ENCODE assay signal across 7 mouse cellular contexts in the genomic region with DNA sequence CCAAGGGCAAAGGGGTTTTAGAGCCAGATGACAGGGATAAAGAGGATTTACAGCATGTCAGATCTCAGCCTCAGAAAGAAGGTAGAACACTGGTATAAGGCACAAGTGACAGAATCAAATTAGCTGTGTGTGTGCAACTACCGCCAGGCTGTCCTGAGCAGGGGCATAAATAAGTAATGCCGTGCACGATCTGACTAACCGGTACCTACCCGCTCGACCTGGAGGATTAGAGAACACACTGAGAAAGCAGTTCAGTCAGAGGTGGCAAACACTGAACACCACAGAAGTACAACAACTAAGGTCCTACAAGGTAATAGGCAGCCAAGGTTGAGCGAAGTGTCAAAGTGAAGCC. TPM values are rescaled to one million over a fixed set of nuclear protein-coding genes. Genes with fewer than 3 reads are reported as not detected.
DNase-seq lines count a peak whose midpoint lies in the region; ATAC-seq and TF ChIP-seq lines count a peak whose summit lies in the region.

No protein-coding gene starts in this region.

- no peak for TF ChIP-seq CTCF in lung, adult 2 months (IDR thresholded peaks at IDR 0.05; ENCODE audit: insufficient read depth, low read length)

- ATAC-seq in forebrain, embryonic 15.5 days (replicated peaks), result no peak; the same call in 1 of the 2 replicates
- no peak; the same call in 1 of the 2 replicates for ATAC-seq in liver, embryonic 11.5 days (replicated peaks; ENCODE audit: low FRiP score)
- no peak for ATAC-seq in stomach, embryonic 14.5 days (ENCODE audit: insufficient number of reproducible peaks, insufficient read depth, low FRiP score, low read depth)

- H3K9ac ChIP-seq in forebrain, embryonic 15.5 days (replicated peaks), result peak overlapping the region; percentile 37
- H3K9ac ChIP-seq in liver, embryonic 11.5 days (ENCODE audit: low read depth, low read length), result no peak overlapping the region
- H3K9ac ChIP-seq in stomach, embryonic 14.5 days (replicated peaks; ENCODE audit: low read depth, low read length), result no peak overlapping the region

- H3K9me3 ChIP-seq in forebrain, embryonic 15.5 days, result no peaks in the 10 kb centered on the region
- no peaks in the 10 kb centered on the region for H3K9me3 ChIP-seq in liver, embryonic 11.5 days (ENCODE audit: control insufficient read depth, low read length)
- no peaks in the 10 kb centered on the region for H3K9me3 ChIP-seq in stomach, embryonic 14.5 days (ENCODE audit: control insufficient read depth, low read depth, low read length)

- peaks cover 12% of the 10 kb centered on the region for H3K4me1 ChIP-seq in lung, adult 2 months (ENCODE audit: control insufficient read depth, insufficient read depth, low read length)
- H3K4me1 ChIP-seq in forebrain, embryonic 15.5 days, result peaks cover 15% of the 10 kb centered on the region
- peaks cover 6% of the 10 kb centered on the region; the same call in 1 of the 2 replicates for H3K4me1 ChIP-seq in liver, embryonic 11.5 days (replicated peaks; ENCODE audit: control insufficient read depth, insufficient read depth, low read length)
- H3K4me1 ChIP-seq in stomach, embryonic 14.5 days (ENCODE audit: control insufficient read depth, insufficient read depth, low read length), result peaks cover 4% of the 10 kb centered on the region; the same call in 1 of the 2 replicates

- H3K27me3 ChIP-seq in forebrain, embryonic 15.5 days, result no peaks in the 10 kb centered on the region
- no peaks in the 10 kb centered on the region for H3K27me3 ChIP-seq in liver, embryonic 11.5 days (replicated peaks; ENCODE audit: control insufficient read depth, insufficient read depth, low read length)
- no peaks in the 10 kb centered on the region for H3K27me3 ChIP-seq in stomach, embryonic 14.5 days (ENCODE audit: control insufficient read depth, insufficient read depth, low read length)

- no peak for DNase-seq in lung, adult 2 months
- no peak for DNase-seq in lung, postnatal 36 days
- DNase-seq in liver, embryonic 11.5 days (ENCODE audit: low spot score), result no peak
- DNase-seq in ovary, postnatal 36 days (ENCODE audit: low spot score), result no peak
- no peak for DNase-seq in left cerebral cortex, postnatal 10 days (ENCODE audit: extremely low spot score in 1 of 2, low spot score in 2 of 2)

- 54% methylated on average over 7 of the region's 7 CpGs for WGBS in lung, adult 2 months
- WGBS in forebrain, embryonic 15.5 days, result 28% methylated on average over 7 of the region's 7 CpGs
- 37% methylated on average over 7 of the region's 7 CpGs for WGBS in liver, embryonic 11.5 days
- WGBS in stomach, embryonic 14.5 days, result 36% methylated on average over 7 of the region's 7 CpGs

- H3K27ac ChIP-seq in forebrain, embryonic 15.5 days (replicated peaks), result peak overlapping the region; percentile 44
- H3K27ac ChIP-seq in liver, embryonic 11.5 days (ENCODE audit: low read depth, low read length), result no peak overlapping the region
- no peak overlapping the region for H3K27ac ChIP-seq in stomach, embryonic 14.5 days (ENCODE audit: low read length)

- peak overlapping the region; percentile 3 for H3K4me3 ChIP-seq in lung, adult 2 months (replicated peaks; ENCODE audit: extremely low read depth, low read depth, low read length)
- peak overlapping the region; percentile 35 for H3K4me3 ChIP-seq in forebrain, embryonic 15.5 days
- peak overlapping the region; percentile 34 for H3K4me3 ChIP-seq in liver, embryonic 11.5 days (ENCODE audit: low read depth, low read length)
- H3K4me3 ChIP-seq in stomach, embryonic 14.5 days (ENCODE audit: low read depth, low read length), result peak overlapping the region; percentile 17

- H3K4me2 ChIP-seq in forebrain, embryonic 15.5 days (replicated peaks), result peak overlapping the region; percentile 62
- H3K4me2 ChIP-seq in liver, embryonic 11.5 days, result peak overlapping the region; percentile 43
- peak overlapping the region; percentile 44 for H3K4me2 ChIP-seq in stomach, embryonic 14.5 days (replicated peaks; ENCODE audit: low read depth, low read length)

- no peak for TF ChIP-seq POLR2A in lung, adult 2 months (IDR thresholded peaks at IDR 0.05; ENCODE audit: borderline replicate concordance, extremely low read depth, low read depth, low read length)

- H3K36me3 ChIP-seq in forebrain, embryonic 15.5 days, result no peaks in the 10 kb centered on the region
- H3K36me3 ChIP-seq in liver, embryonic 11.5 days (ENCODE audit: control insufficient read depth, insufficient read depth, low read length), result no peaks in the 10 kb centered on the region
- no peaks in the 10 kb centered on the region for H3K36me3 ChIP-seq in stomach, embryonic 14.5 days (ENCODE audit: control insufficient read depth, insufficient read depth, low read length)

- intact Hi-C loops in left cerebral cortex, postnatal 10 days (cut with DNase I), result no loop called here

RNA-seq across cellular contexts. Expression of a gene that starts 15.8 kb away (rescaled TPM):
- 24.7 and 25.5 TPM in 2 replicates for polyA plus RNA-seq in lung, adult 2 months (2012; rRNA removed)
- polyA plus RNA-seq in forebrain, embryonic 15.5 days (2015; fragmentation: Nextera tagmentation; extraction: Ambion mirVana), result 4.1 and 4.2 TPM in 2 replicates
- 6.2 and 7.3 TPM in 2 replicates for polyA plus RNA-seq in liver, embryonic 11.5 days (2014; fragmentation: Nextera tagmentation; extraction: Ambion mirVana)
- 12.0 and 13.3 TPM in 2 replicates for polyA plus RNA-seq in stomach, embryonic 14.5 days (2014; fragmentation: Nextera tagmentation; extraction: Ambion mirVana)
- 10 to 100 TPM; 27.3 to 28.0 TPM for total RNA-seq in left cerebral cortex, postnatal 10 days (2021)
